Mouse (Mus musculus) ES-E14 (cell line): ENCODE measurements at regions not wholly inside any gene's neighbourhood (a gene's known extent, or its start where the extent isn't known, plus 50 kb on each side); places are given as distances from the start of the nearest gene placed in this dataset.

Experiments used
- DNase-seq: peaks from one replicate; pipeline ENCODE4 v3.0.0-alpha.2; 2013; ENCODE audit warnings: low read depth, low spot score
- H3K27ac ChIP-seq: 2 replicates; pipeline ENCODE4 v1.5.1; 2012; ENCODE audit warnings: low read depth, mild to moderate bottlenecking, low read length, moderate library complexity, mixed read lengths; ENCODE audit not compliant: poor library complexity, insufficient read depth, severe bottlenecking
- H3K36me3 ChIP-seq: 2 replicates; pipeline ENCODE4 v1.6.1; 2012; ENCODE audit warnings: mild to moderate bottlenecking, low read length, moderate library complexity, mixed read lengths; ENCODE audit not compliant: control insufficient read depth, poor library complexity, insufficient read depth, severe bottlenecking
- H3K4me1 ChIP-seq, 2 experiments: fragments of 150-350 bp in 1 of 2; sonication (generic) in 1 of 2; 2 replicates each; pipeline ENCODE4 v1.6.1; 2012; ENCODE audit warnings: low read length in 2 of 2, mild to moderate bottlenecking in 1 of 2, mixed read lengths in 1 of 2; ENCODE audit not compliant: control insufficient read depth in 2 of 2, insufficient read depth in 2 of 2, poor library complexity in 1 of 2
- H3K4me3 ChIP-seq, 2 experiments: fragments of 150-350 bp in 1 of 2; sonication (generic) in 1 of 2; 2 replicates each; pipeline ENCODE4 v1.5.1; 2012; ENCODE audit warnings: low read length in 2 of 2, low read depth in 1 of 2, mild to moderate bottlenecking in 1 of 2, mixed read lengths in 1 of 2; ENCODE audit not compliant: insufficient read depth in 1 of 2, poor library complexity in 1 of 2, severe bottlenecking in 1 of 2
- H3K9ac ChIP-seq: 2 replicates; pipeline ENCODE4 v1.6.1; 2012; ENCODE audit warnings: low read depth, mild to moderate bottlenecking, low read length, mixed read lengths; ENCODE audit not compliant: poor library complexity, insufficient read depth, severe bottlenecking
- H3K9me3 ChIP-seq: fragments of 150-350 bp; sonication (generic); 2 replicates; pipeline ENCODE4 v1.6.1; 2012; ENCODE audit warnings: low read depth, mild to moderate bottlenecking, low read length; ENCODE audit not compliant: control insufficient read depth, insufficient read depth
- CHD2 ChIP-seq: IDR thresholded peaks from 2 replicates; pipeline ENCODE4 v1.6.1; 2014; ENCODE audit warnings: mild to moderate bottlenecking, low read depth, low read length, inconsistent platforms
- HCFC1 ChIP-seq: IDR thresholded peaks from 2 replicates; pipeline ENCODE4 v1.6.1; 2012; ENCODE audit warnings: low read length, inconsistent platforms, borderline replicate concordance; ENCODE audit not compliant: insufficient read depth
- MAFK ChIP-seq: IDR thresholded peaks from 2 replicates; pipeline ENCODE4 v1.6.1; 2014; ENCODE audit warnings: mild to moderate bottlenecking, low read depth, low read length, inconsistent platforms; ENCODE audit not compliant: insufficient read depth
- ZC3H11A ChIP-seq: IDR thresholded peaks from 2 replicates; pipeline ENCODE4 v1.6.1; 2012; ENCODE audit warnings: low read depth, mild to moderate bottlenecking, inconsistent platforms, low read length, borderline replicate concordance
- ZNF384 ChIP-seq: IDR thresholded peaks from 2 replicates; pipeline ENCODE4 v1.6.1; 2012; ENCODE audit warnings: low read depth, low read length, inconsistent platforms
- in situ Hi-C, 2 experiments: fragments of 600-800 bp; cut with MboI; formaldehyde crosslinking; loops; one replicate each; pipeline ENCODE4 v1.15.1; 2025; ENCODE audit warnings: low sequenced_read_pairs in 2 of 2, inconsistent platforms in 1 of 2; ENCODE audit not compliant: unreplicated experiment in 2 of 2

- Histone ChIP-seq H3K9me3 (no peaks in the 10 kb centered on the region), H3K36me3 (no peaks in the 10 kb centered on the region), H3K4me1 (no peaks in the 10 kb centered on the region), H3K4me3 (no peak overlapping the region), H3K9ac (no peak overlapping the region), H3K27ac (no peak overlapping the region)
- no peak for TF ChIP-seq CHD2
- TF ChIP-seq MAFK: no peak
- no peak for TF ChIP-seq HCFC1
- no peak for TF ChIP-seq ZC3H11A
- no peak for TF ChIP-seq ZNF384
- DNase-seq: no peak
- in situ Hi-C loops: no loop called here
Observed at GRCm38 (mm10) chr14:36471617-36472016, 376.9 kb downstream of the 4930474N05Rik start.

GRCm38 (mm10) chr14:36470362-36470761, 375.6 kb downstream of the 4930474N05Rik start:
- H3K9me3 ChIP-seq: no peaks in the 10 kb centered on the region
- H3K4me3 ChIP-seq: no peak overlapping the region
- no peaks in the 10 kb centered on the region for H3K4me1 ChIP-seq
- no peak overlapping the region for H3K9ac ChIP-seq
- no peak for DNase-seq
- TF ChIP-seq MAFK (no peak), ZC3H11A (no peak), HCFC1 (no peak), CHD2 (no peak), ZNF384 (no peak)
- in situ Hi-C loops: no loop called here
- no peak overlapping the region for H3K27ac ChIP-seq
- H3K36me3 ChIP-seq: no peaks in the 10 kb centered on the region

GRCm38 (mm10) chr14:36453049-36453448, 358.3 kb downstream of the 4930474N05Rik start:
- Histone ChIP-seq H3K9ac (no peak overlapping the region), H3K4me1 (no peaks in the 10 kb centered on the region), H3K36me3 (no peaks in the 10 kb centered on the region), H3K9me3 (no peaks in the 10 kb centered on the region), H3K27ac (no peak overlapping the region), H3K4me3 (no peak overlapping the region)
- TF ChIP-seq ZC3H11A: no peak
- no peak for TF ChIP-seq CHD2
- TF ChIP-seq HCFC1: no peak
- no peak for TF ChIP-seq MAFK
- TF ChIP-seq ZNF384: no peak
- no peak for DNase-seq
- in situ Hi-C loops: no loop called here

DNA sequence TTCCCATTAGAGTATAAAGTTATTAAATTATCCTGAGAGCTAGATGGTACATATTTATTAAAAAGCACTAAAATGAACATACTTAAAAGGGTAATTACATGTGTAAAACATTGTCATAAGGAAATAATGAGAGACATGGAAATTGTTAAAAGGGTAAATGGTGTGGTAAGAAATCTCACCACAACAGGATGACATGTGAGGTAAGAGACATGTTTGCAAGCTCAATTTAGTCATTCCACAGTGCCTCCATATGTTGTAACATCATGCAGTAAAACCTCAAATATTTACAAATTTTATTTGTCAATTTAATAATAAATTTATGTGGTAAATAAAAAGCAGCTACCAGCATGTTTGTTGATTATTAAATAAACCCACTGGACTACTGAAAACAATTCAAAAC, 355.4 kb downstream of the 4930474N05Rik start:
- H3K4me1 ChIP-seq: no peaks in the 10 kb centered on the region
- in situ Hi-C loops: no loop called here
- DNase-seq: no peak
- no peak for TF ChIP-seq HCFC1
- no peak overlapping the region for H3K27ac ChIP-seq
- no peaks in the 10 kb centered on the region for H3K9me3 ChIP-seq
- no peaks in the 10 kb centered on the region for H3K36me3 ChIP-seq
- H3K9ac ChIP-seq: no peak overlapping the region
- H3K4me3 ChIP-seq: no peak overlapping the region

DNA sequence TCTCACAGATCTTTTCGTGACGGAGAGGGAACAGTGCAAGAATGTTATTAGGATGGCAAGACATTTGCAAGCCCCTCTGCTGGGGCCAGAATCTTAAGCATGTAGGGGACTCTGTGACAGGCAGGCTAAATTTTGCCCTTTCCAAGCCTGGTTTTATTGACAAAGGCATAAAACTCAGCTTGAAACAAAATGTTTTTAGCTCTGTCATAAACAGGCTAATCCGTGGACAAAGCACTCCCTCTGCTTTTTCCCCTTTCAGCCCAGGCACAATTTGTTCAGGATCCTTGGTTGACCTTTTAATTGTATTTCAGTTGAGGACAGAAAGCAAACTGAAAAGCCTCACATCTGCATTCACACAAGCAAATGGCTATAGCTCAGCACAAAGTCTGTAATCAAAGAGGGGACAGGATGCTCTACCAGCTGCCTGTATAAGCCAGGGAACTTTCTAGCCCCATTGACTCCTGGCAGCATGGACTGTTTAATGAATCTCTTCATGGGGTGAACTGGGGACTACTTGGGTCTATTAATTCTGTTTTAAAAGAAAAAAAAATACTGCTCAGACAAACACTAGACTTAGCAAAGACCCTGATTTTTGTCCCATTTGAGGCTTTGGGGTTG, 320.0 kb downstream of the 4930474N05Rik start:
- no peaks in the 10 kb centered on the region for H3K4me1 ChIP-seq
- in situ Hi-C loops: no loop called here
- no peak overlapping the region for H3K9ac ChIP-seq
- TF ChIP-seq ZNF384 (no peak), ZC3H11A (no peak), MAFK (no peak), HCFC1 (no peak), CHD2 (no peak)
- no peaks in the 10 kb centered on the region for H3K36me3 ChIP-seq
- H3K4me3 ChIP-seq: no peak overlapping the region
- H3K9me3 ChIP-seq: no peaks in the 10 kb centered on the region
- DNase-seq: no peak
- no peak overlapping the region for H3K27ac ChIP-seq
